Mouse (Mus musculus) midbrain, embryonic 14.5 days (tissue): ENCODE results near the gene Sorcs2. TPM values are rescaled to one million over a fixed set of nuclear protein-coding genes. Genes with fewer than 3 reads are reported as not detected.

Source experiments
- ATAC-seq: fragments of 200-750 bp; cut with Nextera tagmentation; 2 replicates; pipeline ENCODE4 v1.8.0; 2017; ENCODE audit warnings: moderate number of reproducible peaks, moderate library complexity; ENCODE audit not compliant: low FRiP score, low TSS enrichment
- DNase-seq: peaks from one replicate; pipeline ENCODE4 v3.0.0-alpha.2; 2015
- H3K27ac ChIP-seq: fragments of 300-500 bp; sonication (generic); replicated peaks from 2 replicates; pipeline ENCODE4 v1.5.1; 2014; ENCODE audit warnings: mild to moderate bottlenecking, low read depth, low read length, moderate library complexity
- H3K27me3 ChIP-seq: fragments of 300-500 bp; sonication (generic); 2 replicates; pipeline ENCODE4 v1.6.1; 2014; ENCODE audit warnings: low read length, control low read depth, mixed read lengths; ENCODE audit not compliant: control insufficient read depth, insufficient read depth
- H3K36me3 ChIP-seq: fragments of 300-500 bp; sonication (generic); 2 replicates; pipeline ENCODE4 v1.6.1; 2014; ENCODE audit warnings: low read length, control low read depth; ENCODE audit not compliant: control insufficient read depth, insufficient read depth
- H3K4me1 ChIP-seq: fragments of 300-500 bp; sonication (generic); 2 replicates; pipeline ENCODE4 v1.6.1; 2014; ENCODE audit warnings: mild to moderate bottlenecking, antibody characterized with exemption, low read length, control low read depth; ENCODE audit not compliant: control insufficient read depth, insufficient read depth
- H3K4me2 ChIP-seq: fragments of 300-500 bp; sonication (generic); 2 replicates; pipeline ENCODE4 v1.6.1; 2014; ENCODE audit warnings: mild to moderate bottlenecking, low read length, moderate library complexity
- H3K4me3 ChIP-seq: fragments of 300-500 bp; sonication (generic); replicated peaks from 2 replicates; pipeline ENCODE4 v1.5.1; 2014; ENCODE audit warnings: low read depth, low read length
- H3K9ac ChIP-seq: fragments of 300-500 bp; sonication (generic); replicated peaks from 2 replicates; pipeline ENCODE4 v1.6.1; 2014; ENCODE audit warnings: mild to moderate bottlenecking, low read length, moderate library complexity
- H3K9me3 ChIP-seq: fragments of 300-500 bp; sonication (generic); 2 replicates; pipeline ENCODE4 v1.6.1; 2016; ENCODE audit warnings: low read length, control low read depth, mixed read lengths; ENCODE audit not compliant: control insufficient read depth
- WGBS: fragments of 180-500 bp; shearing (Covaris S2); extraction: QIAGEN DNeasy Blood & Tissue Kit; methylation state at CpG from one replicate; pipeline ENCODE4 v1.1.7; 2014; 5-methylcytosine and 5-hydroxymethylcytosine counted together
- polyA plus RNA-seq: library from polyadenylated mRNA; unstranded; fragments of >200 nt; fragmentation: Nextera tagmentation; extraction: Ambion mirVana; gene quantifications from 2 replicates; pipeline ENCODE4 v1.2.1, GENCODE M21; 2014

The Sorcs2 gene
- polyA plus RNA-seq, 1 experiment from 2014 or later, result 15.1 TPM

GRCm38 (mm10) chr5:36141676-36142255, 256.2 kb downstream of the Sorcs2 start:
- H3K4me3 ChIP-seq, result no peak overlapping the region
- no peak for DNase-seq
- WGBS, result 55% methylated on average over 6 of the region's 6 CpGs
- no peak overlapping the region for H3K9ac ChIP-seq
- no peaks in the 10 kb centered on the region for H3K36me3 ChIP-seq
- peaks cover 8% of the 10 kb centered on the region for H3K4me1 ChIP-seq
- no peak for ATAC-seq
- H3K4me2 ChIP-seq, result no peak overlapping the region
- no peaks in the 10 kb centered on the region for H3K9me3 ChIP-seq
- H3K27ac ChIP-seq, result 0 out of 2 replicates have a peak overlapping the region, but pooled peaks have one; percentile 20
- no peaks in the 10 kb centered on the region for H3K27me3 ChIP-seq

- Histone ChIP-seq H3K4me1 (peaks cover 8% of the 10 kb centered on the region), H3K27me3 (no peaks in the 10 kb centered on the region), H3K9ac (no peak overlapping the region), H3K9me3 (no peaks in the 10 kb centered on the region), H3K36me3 (no peaks in the 10 kb centered on the region), H3K4me3 (no peak overlapping the region), H3K4me2 (no peak overlapping the region), H3K27ac (peak overlapping the region; percentile 20; the same call in 1 of the 2 replicates)
- 91% methylated on average over 4 of the region's 4 CpGs for WGBS
- DNase-seq, result peak; percentile 56
- no peak for ATAC-seq
Observed at GRCm38 (mm10) chr5:36141112-36141511, 256.8 kb downstream of the Sorcs2 start.

- WGBS, result 78% methylated on average over 6 of the region's 6 CpGs
- no peaks in the 10 kb centered on the region for H3K36me3 ChIP-seq
- no peak for DNase-seq
- ATAC-seq, result no peak
- H3K4me2 ChIP-seq, result no peak overlapping the region
- H3K9ac ChIP-seq, result no peak overlapping the region
- H3K4me3 ChIP-seq, result no peak overlapping the region
- peak overlapping the region; percentile 52; the same call in 1 of the 2 replicates for H3K27ac ChIP-seq
- no peaks in the 10 kb centered on the region for H3K27me3 ChIP-seq
- no peaks in the 10 kb centered on the region for H3K9me3 ChIP-seq
- peaks cover 5% of the 10 kb centered on the region for H3K4me1 ChIP-seq
Observed at GRCm38 (mm10) chr5:36139766-36140165, 258.2 kb downstream of the Sorcs2 start.

- WGBS, result 88% methylated on average over 3 of the region's 3 CpGs
- H3K4me1 ChIP-seq, result peaks cover 5% of the 10 kb centered on the region; the same call in 1 of the 2 replicates
- ATAC-seq (no peak), DNase-seq (no peak)
- H3K4me3 ChIP-seq, result no peak overlapping the region
- H3K36me3 ChIP-seq, result no peaks in the 10 kb centered on the region
- no peak overlapping the region for H3K9ac ChIP-seq
- H3K27ac ChIP-seq, result no peak overlapping the region
- H3K9me3 ChIP-seq, result no peaks in the 10 kb centered on the region
- no peak overlapping the region for H3K4me2 ChIP-seq
- no peaks in the 10 kb centered on the region for H3K27me3 ChIP-seq
Observed at GRCm38 (mm10) chr5:36135874-36136542, 261.9 kb downstream of the Sorcs2 start.

- H3K9me3 ChIP-seq, result no peaks in the 10 kb centered on the region
- H3K36me3 ChIP-seq, result no peaks in the 10 kb centered on the region
- H3K9ac ChIP-seq, result no peak overlapping the region
- no peak overlapping the region for H3K4me2 ChIP-seq
- H3K4me1 ChIP-seq, result peaks cover 21% of the 10 kb centered on the region
- no peak for ATAC-seq
- H3K27me3 ChIP-seq, result no peaks in the 10 kb centered on the region
- 89% methylated on average over 6 of the region's 6 CpGs for WGBS
- no peak overlapping the region for H3K27ac ChIP-seq
- no peak overlapping the region for H3K4me3 ChIP-seq
- no peak for DNase-seq
Observed at GRCm38 (mm10) chr5:36134302-36134701, 263.6 kb downstream of the Sorcs2 start.

GRCm38 (mm10) chr5:36133893-36134292, 264.0 kb downstream of the Sorcs2 start:
- DNase-seq (no peak), ATAC-seq (no peak)
- H3K36me3 ChIP-seq, result no peaks in the 10 kb centered on the region
- peaks cover 25% of the 10 kb centered on the region for H3K4me1 ChIP-seq
- no peak overlapping the region for H3K4me3 ChIP-seq
- no peak overlapping the region for H3K27ac ChIP-seq
- no peak overlapping the region for H3K4me2 ChIP-seq
- no peak overlapping the region for H3K9ac ChIP-seq
- no peaks in the 10 kb centered on the region for H3K9me3 ChIP-seq
- no peaks in the 10 kb centered on the region for H3K27me3 ChIP-seq
- 84% methylated on average over 2 of the region's 2 CpGs for WGBS

- no peak overlapping the region for H3K4me2 ChIP-seq
- no peak overlapping the region for H3K4me3 ChIP-seq
- H3K27ac ChIP-seq, result peak overlapping the region; percentile 61; the same call in 1 of the 2 replicates
- H3K4me1 ChIP-seq, result peaks cover 25% of the 10 kb centered on the region
- 27% methylated on average over 8 of the region's 8 CpGs for WGBS
- no peaks in the 10 kb centered on the region for H3K27me3 ChIP-seq
- ATAC-seq (peak; percentile 34; the same call in 1 of the 2 replicates), DNase-seq (peak; percentile 52)
- no peaks in the 10 kb centered on the region for H3K9me3 ChIP-seq
- H3K9ac ChIP-seq, result no peak overlapping the region
- H3K36me3 ChIP-seq, result no peaks in the 10 kb centered on the region
Observed at GRCm38 (mm10) chr5:36130393-36131011, 267.4 kb downstream of the Sorcs2 start.

- no peak overlapping the region for H3K4me2 ChIP-seq
- H3K4me3 ChIP-seq, result no peak overlapping the region
- ATAC-seq (no peak), DNase-seq (no peak)
- WGBS, result 78% methylated on average over 2 of the region's 2 CpGs
- no peaks in the 10 kb centered on the region for H3K36me3 ChIP-seq
- no peak overlapping the region for H3K9ac ChIP-seq
- no peaks in the 10 kb centered on the region for H3K9me3 ChIP-seq
- peak overlapping the region; percentile 61; the same call in 1 of the 2 replicates for H3K27ac ChIP-seq
- H3K27me3 ChIP-seq, result no peaks in the 10 kb centered on the region
- peaks cover 25% of the 10 kb centered on the region for H3K4me1 ChIP-seq
Observed at GRCm38 (mm10) chr5:36129661-36130060, 268.3 kb downstream of the Sorcs2 start.
